Mouse (Mus musculus) midbrain, embryonic 14.5 days (tissue): Measurements from ENCODE around the gene Ptprcap. TPM values are rescaled to one million over a fixed set of nuclear protein-coding genes. Genes with fewer than 3 reads are reported as not detected.
"Not testable (repeated sequence)": the region's sequence is repeated elsewhere in the genome, so short reads cannot be mapped to it uniquely, and the experiment has no call there.

Experiments
- ATAC-seq: fragments of 200-750 bp; cut with Nextera tagmentation; 2 replicates; pipeline ENCODE4 v1.8.0; 2017; ENCODE audit warnings: moderate number of reproducible peaks, moderate library complexity; ENCODE audit not compliant: low FRiP score, low TSS enrichment
- DNase-seq: peaks from one replicate; pipeline ENCODE4 v3.0.0-alpha.2; 2015
- H3K27ac ChIP-seq: fragments of 300-500 bp; sonication (generic); replicated peaks from 2 replicates; pipeline ENCODE4 v1.5.1; 2014; ENCODE audit warnings: mild to moderate bottlenecking, low read depth, low read length, moderate library complexity
- H3K27me3 ChIP-seq: fragments of 300-500 bp; sonication (generic); 2 replicates; pipeline ENCODE4 v1.6.1; 2014; ENCODE audit warnings: low read length, control low read depth, mixed read lengths; ENCODE audit not compliant: control insufficient read depth, insufficient read depth
- H3K36me3 ChIP-seq: fragments of 300-500 bp; sonication (generic); 2 replicates; pipeline ENCODE4 v1.6.1; 2014; ENCODE audit warnings: low read length, control low read depth; ENCODE audit not compliant: control insufficient read depth, insufficient read depth
- H3K4me1 ChIP-seq: fragments of 300-500 bp; sonication (generic); 2 replicates; pipeline ENCODE4 v1.6.1; 2014; ENCODE audit warnings: mild to moderate bottlenecking, antibody characterized with exemption, low read length, control low read depth; ENCODE audit not compliant: control insufficient read depth, insufficient read depth
- H3K4me2 ChIP-seq: fragments of 300-500 bp; sonication (generic); 2 replicates; pipeline ENCODE4 v1.6.1; 2014; ENCODE audit warnings: mild to moderate bottlenecking, low read length, moderate library complexity
- H3K4me3 ChIP-seq: fragments of 300-500 bp; sonication (generic); replicated peaks from 2 replicates; pipeline ENCODE4 v1.5.1; 2014; ENCODE audit warnings: low read depth, low read length
- H3K9ac ChIP-seq: fragments of 300-500 bp; sonication (generic); replicated peaks from 2 replicates; pipeline ENCODE4 v1.6.1; 2014; ENCODE audit warnings: mild to moderate bottlenecking, low read length, moderate library complexity
- H3K9me3 ChIP-seq: fragments of 300-500 bp; sonication (generic); 2 replicates; pipeline ENCODE4 v1.6.1; 2016; ENCODE audit warnings: low read length, control low read depth, mixed read lengths; ENCODE audit not compliant: control insufficient read depth
- WGBS: fragments of 180-500 bp; shearing (Covaris S2); extraction: QIAGEN DNeasy Blood & Tissue Kit; methylation state at CpG from one replicate; pipeline ENCODE4 v1.1.7; 2014; 5-methylcytosine and 5-hydroxymethylcytosine counted together
- polyA plus RNA-seq: library from polyadenylated mRNA; unstranded; fragments of >200 nt; fragmentation: Nextera tagmentation; extraction: Ambion mirVana; gene quantifications from 2 replicates; pipeline ENCODE4 v1.2.1, GENCODE M21; 2014

The Ptprcap gene
- polyA plus RNA-seq, 1 experiment from 2014 or later, result 0.64 TPM

GRCm38 (mm10) chr19:4131075-4131474, 22.3 kb upstream of the Ptprcap start:
- no peaks in the 10 kb centered on the region for H3K27me3 ChIP-seq
- DNase-seq, result no peak
- ATAC-seq, result no peak
- no peaks in the 10 kb centered on the region for H3K9me3 ChIP-seq
- peaks cover 52% of the 10 kb centered on the region for H3K36me3 ChIP-seq
- no peak overlapping the region for H3K4me2 ChIP-seq
- H3K4me1 ChIP-seq, result peaks cover 9% of the 10 kb centered on the region
- no peak overlapping the region for H3K9ac ChIP-seq
- no peak overlapping the region for H3K4me3 ChIP-seq
- 87% methylated on average over 5 of the region's 5 CpGs for WGBS
- no peak overlapping the region for H3K27ac ChIP-seq

- Histone ChIP-seq H3K27ac (no peak overlapping the region), H3K4me2 (no peak overlapping the region), H3K4me3 (no peak overlapping the region), H3K4me1 (peaks cover 5% of the 10 kb centered on the region), H3K27me3 (no peaks in the 10 kb centered on the region), H3K9me3 (no peaks in the 10 kb centered on the region), H3K36me3 (peaks cover 52% of the 10 kb centered on the region), H3K9ac (no peak overlapping the region)
- DNase-seq (no peak), ATAC-seq (no peak)
- 88% methylated on average over 2 of the region's 2 CpGs for whole genome bisulfite sequencing
Observed at GRCm38 (mm10) chr19:4131768-4132167, 21.6 kb upstream of the Ptprcap start.

- 94% methylated on average over 4 of the region's 4 CpGs for WGBS
- ATAC-seq (no peak), DNase-seq (no peak)
- H3K4me2 ChIP-seq, result no peak overlapping the region
- H3K27me3 ChIP-seq, result no peaks in the 10 kb centered on the region
- H3K27ac ChIP-seq, result no peak overlapping the region
- no peak overlapping the region for H3K4me3 ChIP-seq
- peaks cover 37% of the 10 kb centered on the region for H3K36me3 ChIP-seq
- no peaks in the 10 kb centered on the region for H3K9me3 ChIP-seq
- 0 out of 2 replicates have a peak, but pooled peaks cover 3% of the 10 kb centered on the region for H3K4me1 ChIP-seq
- H3K9ac ChIP-seq, result no peak overlapping the region
Observed at GRCm38 (mm10) chr19:4134354-4134753, 19.1 kb upstream of the Ptprcap start.

GRCm38 (mm10) chr19:4135229-4135962, 18.0 kb upstream of the Ptprcap start:
- not testable (repeated sequence) for ATAC-seq, H3K9ac ChIP-seq, H3K9me3 ChIP-seq, H3K4me1 ChIP-seq, H3K4me3 ChIP-seq, H3K4me2 ChIP-seq, H3K27ac ChIP-seq, DNase-seq, H3K27me3 ChIP-seq
- peaks cover 30% of the 10 kb centered on the region for H3K36me3 ChIP-seq
- 89% methylated on average over 6 of the region's 6 CpGs for WGBS

GRCm38 (mm10) chr19:4135963-4136345, 17.4 kb upstream of the Ptprcap start:
- WGBS, result 24% methylated on average over 8 of the region's 8 CpGs
- H3K4me1 ChIP-seq, H3K4me2 ChIP-seq, H3K27me3 ChIP-seq, H3K27ac ChIP-seq, DNase-seq, ATAC-seq, H3K4me3 ChIP-seq, H3K9ac ChIP-seq, H3K9me3 ChIP-seq: not testable (repeated sequence)
- peaks cover 25% of the 10 kb centered on the region for H3K36me3 ChIP-seq

- H3K4me1 ChIP-seq, result 0 out of 2 replicates have a peak, but pooled peaks cover 6% of the 10 kb centered on the region
- H3K4me2 ChIP-seq, result no peak overlapping the region
- no peak overlapping the region for H3K4me3 ChIP-seq
- no peak overlapping the region for H3K9ac ChIP-seq
- no peak for DNase-seq
- H3K9me3 ChIP-seq, result no peaks in the 10 kb centered on the region
- H3K36me3 ChIP-seq, result peaks cover 21% of the 10 kb centered on the region
- no peak overlapping the region for H3K27ac ChIP-seq
- 77% methylated on average over 5 of the region's 5 CpGs for WGBS
- no peaks in the 10 kb centered on the region for H3K27me3 ChIP-seq
- no peak for ATAC-seq
Observed at GRCm38 (mm10) chr19:4136463-4136862, 16.9 kb upstream of the Ptprcap start.

GRCm38 (mm10) chr19:4137913-4138312, 15.5 kb upstream of the Ptprcap start:
- Histone ChIP-seq H3K27me3 (no peaks in the 10 kb centered on the region), H3K27ac (no peak overlapping the region), H3K4me1 (0 out of 2 replicates have a peak, but pooled peaks cover 6% of the 10 kb centered on the region), H3K36me3 (peaks cover 6% of the 10 kb centered on the region), H3K4me2 (no peak overlapping the region), H3K4me3 (no peak overlapping the region), H3K9me3 (no peaks in the 10 kb centered on the region), H3K9ac (no peak overlapping the region)
- DNase-seq (no peak), ATAC-seq (no peak)
- 77% methylated on average over 5 of the region's 5 CpGs for WGBS

GRCm38 (mm10) chr19:4139446-4139845, 14.0 kb upstream of the Ptprcap start, which contains the start of gene Gpr152:
Gene Gpr152, plus strand, starts transcription at chr19:4139787.
- Histone ChIP-seq H3K9me3 (no peaks in the 10 kb centered on the region), H3K27ac (no peak within 1 kb of the TSS), H3K4me1 (0 out of 2 replicates have a peak, but pooled peaks cover 6% of the 10 kb centered on the region), H3K4me2 (no peak within 1 kb of the TSS), H3K36me3 (no peaks in the 10 kb centered on the region), H3K9ac (no peak within 1 kb of the TSS), H3K4me3 (no peak within 1 kb of the TSS), H3K27me3 (no peaks in the 10 kb centered on the region)
- 37% methylated on average over 2 of the region's 2 CpGs for WGBS
- no peak for DNase-seq
- no peak for ATAC-seq

GRCm38 (mm10) chr19:4140147-4140546, 13.3 kb upstream of the Ptprcap start:
- ATAC-seq (no peak), DNase-seq (no peak)
- no peak overlapping the region for H3K9ac ChIP-seq
- H3K27ac ChIP-seq, result no peak overlapping the region
- no peaks in the 10 kb centered on the region for H3K36me3 ChIP-seq
- H3K4me3 ChIP-seq, result no peak overlapping the region
- no peaks in the 10 kb centered on the region for H3K27me3 ChIP-seq
- no peaks in the 10 kb centered on the region for H3K9me3 ChIP-seq
- H3K4me1 ChIP-seq, result 0 out of 2 replicates have a peak, but pooled peaks cover 6% of the 10 kb centered on the region
- no peak overlapping the region for H3K4me2 ChIP-seq
- 76% methylated on average over 6 of the region's 6 CpGs for WGBS
